In genomic region chr5:122671641-122672040, GRCm38 (mm10) we compare ENCODE assay signal across 8 mouse cellular contexts. TPM values are rescaled to one million over a fixed set of nuclear protein-coding genes. Genes with fewer than 3 reads are reported as not detected.
DNase-seq lines count a peak whose midpoint lies in the region; ATAC-seq and TF ChIP-seq lines count a peak whose summit lies in the region.
"Not testable (repeated sequence)": the region's sequence is repeated elsewhere in the genome, so short reads cannot be mapped to it uniquely, and the experiment has no call there.

No protein-coding gene starts in this region.

- H3K4me1 ChIP-seq in CH12.LX (ENCODE audit: control insufficient read depth in 1 of 2, insufficient read depth in 2 of 2); hindbrain, postnatal 0 days (ENCODE audit: insufficient read depth, low read length); kidney, postnatal 0 days (replicated peaks; ENCODE audit: insufficient read depth, low read length); lung, embryonic 14.5 days (ENCODE audit: insufficient read depth); thymus, adult 2 months (replicated peaks; ENCODE audit: control insufficient read depth, insufficient read depth, low read length): not testable (repeated sequence)

- not testable (repeated sequence) for ATAC-seq in hindbrain, postnatal 0 days; kidney, postnatal 0 days (replicated peaks; ENCODE audit: low FRiP score, low read depth); lung, embryonic 14.5 days (ENCODE audit: insufficient read depth)

- not testable (repeated sequence) for H3K36me3 ChIP-seq in CH12.LX (replicated peaks in 1 of 2; ENCODE audit: control insufficient read depth in 1 of 2, insufficient read depth in 1 of 2, low read length in 1 of 2); hindbrain, postnatal 0 days (ENCODE audit: insufficient read depth, low read length); kidney, postnatal 0 days (ENCODE audit: insufficient read depth, low read length); lung, embryonic 14.5 days (ENCODE audit: insufficient read depth); thymus, adult 2 months (ENCODE audit: control insufficient read depth, insufficient read depth, low read length)

- 83% methylated on average over 7 of the region's 7 CpGs for WGBS in hindbrain, postnatal 0 days
- WGBS in kidney, postnatal 0 days, result 79% methylated on average over 7 of the region's 7 CpGs
- WGBS in lung, embryonic 14.5 days, result 68% methylated on average over 7 of the region's 7 CpGs
- 75% methylated on average over 7 of the region's 7 CpGs for WGBS in thymus, adult 2 months

- not testable (repeated sequence) for H3K4me3 ChIP-seq in CH12.LX (replicated peaks in 1 of 3; ENCODE audit: low read depth in 2 of 3, low read length in 2 of 3, poor library complexity in 1 of 3); hindbrain, postnatal 0 days (ENCODE audit: low read length); kidney, postnatal 0 days (replicated peaks; ENCODE audit: low read depth, low read length); lung, embryonic 14.5 days (ENCODE audit: low read depth, low read length); thymus, adult 2 months (ENCODE audit: control insufficient read depth, insufficient read depth, low read length)

- not testable (repeated sequence) for H3K9ac ChIP-seq in CH12.LX (ENCODE audit: insufficient read depth, low read depth); hindbrain, postnatal 0 days (replicated peaks; ENCODE audit: low read length); kidney, postnatal 0 days (ENCODE audit: low read depth, low read length); lung, embryonic 14.5 days

- H3K9me3 ChIP-seq in CH12.LX (replicated peaks; ENCODE audit: low read length); hindbrain, postnatal 0 days (ENCODE audit: low read length); kidney, postnatal 0 days (replicated peaks; ENCODE audit: low read length); lung, embryonic 14.5 days (ENCODE audit: low read depth, low read length): not testable (repeated sequence)

- not testable (repeated sequence) for H3K27ac ChIP-seq in CH12.LX (ENCODE audit: insufficient read depth, low read depth); hindbrain, postnatal 0 days; kidney, postnatal 0 days; lung, embryonic 14.5 days (ENCODE audit: low read depth); thymus, adult 2 months (ENCODE audit: control insufficient read depth, insufficient read depth, low read length)

- peak; percentile 16 for DNase-seq in 3T3-L1 (ENCODE audit: low read depth, low spot score)
- DNase-seq in CH12.LX (ENCODE audit: extremely low read depth), result peak; percentile 17
- peak; percentile 48 for DNase-seq in cerebellum, adult 11 months
- DNase-seq in cerebellum, postnatal 14 days, result peak; percentile 60 to 62
- DNase-seq in hindbrain, postnatal 0 days (ENCODE audit: low spot score); kidney, postnatal 0 days (ENCODE audit: low spot score); lung, embryonic 14.5 days: not testable (repeated sequence)
- peak; percentile 64 for DNase-seq in thymus, adult 2 months

- peak in 1 of 2 experiments; percentile 40; a peak in 2 of 4 replicates for TF ChIP-seq CTCF in CH12.LX (conservative IDR thresholded peaks at IDR 0.05 in 1 of 2, IDR thresholded peaks at IDR 0.05 in 1 of 2; ENCODE audit: low read depth in 2 of 2, low read length in 2 of 2)
- TF ChIP-seq CTCF in hindbrain, postnatal 0 days (IDR thresholded peaks at IDR 0.05; ENCODE audit: low read depth), result peak; percentile 30; the same call in 1 of the 2 replicates
- TF ChIP-seq CTCF in kidney, postnatal 0 days (IDR thresholded peaks at IDR 0.05; ENCODE audit: low read depth), result peak; percentile 37; the same call in 1 of the 2 replicates
- TF ChIP-seq CTCF in lung, embryonic 14.5 days (IDR thresholded peaks at IDR 0.05; ENCODE audit: low read depth), result 0 out of 2 replicates have a peak, but pooled peaks have one; percentile 6
- TF ChIP-seq CTCF in thymus, adult 2 months (IDR thresholded peaks at IDR 0.05; ENCODE audit: borderline replicate concordance, control insufficient read depth, extremely low read depth, insufficient read depth, low read length, poor library complexity), result not testable (repeated sequence)

- not testable (repeated sequence) for H3K4me2 ChIP-seq in CH12.LX (ENCODE audit: insufficient read depth, low read depth, poor library complexity, severe bottlenecking); hindbrain, postnatal 0 days (ENCODE audit: low read depth, low read length); kidney, postnatal 0 days (ENCODE audit: low read length); lung, embryonic 14.5 days

- in situ Hi-C loops in CH12.LX (cut with MboI; ENCODE audit: low pct_ligation_motif_present, low pct_unique_long_range_greater_than_20kb, low sequenced_read_pairs), result not testable (repeated sequence)

- TF ChIP-seq POLR2A in CH12.LX (IDR thresholded peaks at IDR 0.05; ENCODE audit: low read depth, low read length); thymus, adult 2 months (IDR thresholded peaks at IDR 0.05; ENCODE audit: control insufficient read depth, extremely low read depth, insufficient read depth, low read length, poor library complexity): not testable (repeated sequence)

- dilution Hi-C loops in CH12.LX (cut with MboI; ENCODE audit: extremely low pct_ligation_motif_present, extremely low pct_unique_long_range_greater_than_20kb, low sequenced_read_pairs), result not testable (repeated sequence)

- TF ChIP-seq EP300 in CH12.LX (IDR thresholded peaks at IDR 0.05; ENCODE audit: low read length), result not testable (repeated sequence)

- not testable (repeated sequence) for H3K79me2 ChIP-seq in CH12.LX (replicated peaks; ENCODE audit: control insufficient read depth, extremely low read depth, insufficient read depth, poor library complexity, severe bottlenecking)

- TF ChIP-seq RAD21 in CH12.LX (IDR thresholded peaks at IDR 0.05; ENCODE audit: low read depth, low read length), result peak; percentile 43

- not testable (repeated sequence) for H3K27me3 ChIP-seq in CH12.LX (replicated peaks); hindbrain, postnatal 0 days (ENCODE audit: insufficient read depth, low read length); kidney, postnatal 0 days (ENCODE audit: insufficient read depth, low read length); lung, embryonic 14.5 days (ENCODE audit: insufficient read depth, low read length); thymus, adult 2 months (ENCODE audit: control insufficient read depth, insufficient read depth, low read length)

TF ChIP-seq in CH12.LX, 34 proteins besides CTCF, POLR2A, EP300 and RAD21:
- TF ChIP-seq SMC3 (IDR thresholded peaks at IDR 0.05; ENCODE audit: low read depth, low read length), result peak; percentile 13

RNA-seq across cellular contexts. Expression of gene P2rx7, which starts 27.9 kb away (rescaled TPM):
- 0.59 and 0.76 TPM in 2 replicates for total RNA-seq in CH12.LX (2012; rRNA removed)
- 1.4 and 1.5 TPM in 2 replicates for total RNA-seq in CH12.LX (2014; rRNA removed)
- polyA plus RNA-seq in CH12.LX (2012; ENCODE audit: insufficient read length, low read depth), result 1.5 and 1.8 TPM in 2 replicates
- 13.5 and 16.2 TPM in 2 replicates for total RNA-seq in hindbrain, postnatal 0 days (2014; rRNA removed)
- 7.1 and 7.3 TPM in 2 replicates for polyA plus RNA-seq in hindbrain, postnatal 0 days (2015; fragmentation: Nextera tagmentation; extraction: Ambion mirVana)
- 1.4 and 2.3 TPM in 2 replicates for polyA plus RNA-seq in kidney, postnatal 0 days (2015; fragmentation: Nextera tagmentation; extraction: Ambion mirVana)
- 1.3 and 2.7 TPM in 2 replicates for polyA plus RNA-seq in lung, embryonic 14.5 days (2014; fragmentation: Nextera tagmentation; extraction: Ambion mirVana)
- polyA plus RNA-seq in thymus, adult 2 months (2012; rRNA removed), result 12.9 and 18.5 TPM in 2 replicates

RNA-seq across cellular contexts. Expression of gene P2rx4, which starts 35.7 kb away (rescaled TPM):
- total RNA-seq in CH12.LX (2012; rRNA removed) (8.2 and 11.0 TPM in 2 replicates), CH12.LX (2014; rRNA removed) (7.9 and 9.1 TPM in 2 replicates)
- polyA plus RNA-seq in CH12.LX (2012; ENCODE audit: insufficient read length, low read depth), result 15.0 and 16.7 TPM in 2 replicates
- 11.6 and 17.4 TPM in 2 replicates for total RNA-seq in hindbrain, postnatal 0 days (2014; rRNA removed)
- 21.1 and 21.7 TPM in 2 replicates for polyA plus RNA-seq in hindbrain, postnatal 0 days (2015; fragmentation: Nextera tagmentation; extraction: Ambion mirVana)
- polyA plus RNA-seq in kidney, postnatal 0 days (2015; fragmentation: Nextera tagmentation; extraction: Ambion mirVana), result 33.7 and 39.6 TPM in 2 replicates
- 13.1 and 15.7 TPM in 2 replicates for polyA plus RNA-seq in lung, embryonic 14.5 days (2014; fragmentation: Nextera tagmentation; extraction: Ambion mirVana)
- polyA plus RNA-seq in thymus, adult 2 months (2012; rRNA removed), result 41.0 and 51.4 TPM in 2 replicates

RNA-seq across cellular contexts. Expression of gene Ift81, which starts 57.3 kb away (rescaled TPM):
- total RNA-seq in CH12.LX (2012; rRNA removed), result 3.4 and 5.0 TPM in 2 replicates
- total RNA-seq in CH12.LX (2014; rRNA removed), result 4.1 and 6.4 TPM in 2 replicates
- polyA plus RNA-seq in CH12.LX (2012; ENCODE audit: insufficient read length, low read depth), result 3.1 and 3.9 TPM in 2 replicates
- total RNA-seq in hindbrain, postnatal 0 days (2014; rRNA removed), result 21.3 and 32.3 TPM in 2 replicates
- 66.3 and 66.5 TPM in 2 replicates for polyA plus RNA-seq in hindbrain, postnatal 0 days (2015; fragmentation: Nextera tagmentation; extraction: Ambion mirVana)
- 37.1 and 39.1 TPM in 2 replicates for polyA plus RNA-seq in kidney, postnatal 0 days (2015; fragmentation: Nextera tagmentation; extraction: Ambion mirVana)
- 38.4 and 39.6 TPM in 2 replicates for polyA plus RNA-seq in lung, embryonic 14.5 days (2014; fragmentation: Nextera tagmentation; extraction: Ambion mirVana)
- 0.52 and 1.6 TPM in 2 replicates for polyA plus RNA-seq in thymus, adult 2 months (2012; rRNA removed)
